Mouse (Mus musculus): ENCODE data around the gene 4930470P17Rik. TPM values are rescaled to one million over a fixed set of nuclear protein-coding genes. Genes with fewer than 3 reads are reported as not detected.

Gene 4930470P17Rik
- polyA plus RNA-seq, 1 experiment from 2014 or later: not detected

DNA sequence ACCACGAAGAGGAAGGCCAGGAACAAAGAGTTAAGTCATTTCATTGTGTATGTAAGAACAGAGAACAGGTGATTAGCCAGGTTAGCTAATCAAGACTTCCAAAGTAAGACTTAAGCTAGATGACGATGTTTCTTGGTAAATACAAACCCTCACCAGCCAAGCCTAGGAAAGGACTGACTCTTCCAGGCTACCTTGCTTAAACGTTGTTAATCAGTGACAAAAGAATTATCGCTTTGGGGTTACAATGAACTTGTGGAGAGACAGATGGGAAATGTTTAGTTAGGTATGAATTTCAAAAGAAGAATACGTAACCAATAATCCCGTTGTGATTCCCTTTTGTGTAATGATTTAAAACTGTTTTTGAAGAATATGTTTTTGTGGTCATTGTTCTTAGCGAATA, 56.9 kb downstream of the 4930470P17Rik start:
- H3K27ac ChIP-seq (ENCODE audit: poor library complexity, severe bottlenecking): no peak overlapping the region
- no peaks in the 10 kb centered on the region for H3K27me3 ChIP-seq (replicated peaks)
- no peaks in the 10 kb centered on the region for H3K36me3 ChIP-seq
- peaks cover 8% of the 10 kb centered on the region for H3K4me1 ChIP-seq (replicated peaks)
- no peak overlapping the region for H3K4me3 ChIP-seq
- H3K9me3 ChIP-seq (replicated peaks): no peaks in the 10 kb centered on the region
- H3K4me2 ChIP-seq: no peak overlapping the region
- H3K9ac ChIP-seq: no peak overlapping the region
- 79% methylated on average over 7 of the region's 7 CpGs for WGBS
- ATAC-seq (ENCODE audit: insufficient number of reproducible peaks, low FRiP score): no peak

- 78% methylated on average over 3 of the region's 3 CpGs for WGBS
- no peaks in the 10 kb centered on the region for H3K36me3 ChIP-seq
- no peak overlapping the region for H3K9ac ChIP-seq
- no peak for ATAC-seq (ENCODE audit: insufficient number of reproducible peaks, low FRiP score)
- H3K9me3 ChIP-seq (replicated peaks): no peaks in the 10 kb centered on the region
- H3K4me2 ChIP-seq: no peak overlapping the region
- no peak overlapping the region for H3K27ac ChIP-seq (ENCODE audit: poor library complexity, severe bottlenecking)
- H3K27me3 ChIP-seq (replicated peaks): 0 out of 2 replicates have a peak, but pooled peaks cover 3% of the 10 kb centered on the region
- H3K4me3 ChIP-seq: no peak overlapping the region
- H3K4me1 ChIP-seq (replicated peaks): peaks cover 8% of the 10 kb centered on the region
Measured at GRCm38 (mm10) chr2:170544159-170544558, 57.7 kb downstream of the 4930470P17Rik start.

- Histone ChIP-seq H3K36me3 (no peaks in the 10 kb centered on the region), H3K27me3 (replicated peaks) (0 out of 2 replicates have a peak, but pooled peaks cover 3% of the 10 kb centered on the region), H3K4me1 (replicated peaks) (peaks cover 8% of the 10 kb centered on the region), H3K4me3 (no peak overlapping the region), H3K27ac (ENCODE audit: poor library complexity, severe bottlenecking) (no peak overlapping the region), H3K4me2 (no peak overlapping the region), H3K9me3 (replicated peaks) (no peaks in the 10 kb centered on the region), H3K9ac (no peak overlapping the region)
- ATAC-seq (ENCODE audit: insufficient number of reproducible peaks, low FRiP score): no peak
- WGBS: 77% methylated on average over 5 of the region's 5 CpGs
Measured at GRCm38 (mm10) chr2:170543625-170544024, 58.2 kb downstream of the 4930470P17Rik start.

- WGBS: 81% methylated on average over 9 of the region's 9 CpGs
- no peak overlapping the region for H3K4me2 ChIP-seq
Measured at GRCm38 (mm10) chr2:170539211-170539610, 62.6 kb downstream of the 4930470P17Rik start.

DNA sequence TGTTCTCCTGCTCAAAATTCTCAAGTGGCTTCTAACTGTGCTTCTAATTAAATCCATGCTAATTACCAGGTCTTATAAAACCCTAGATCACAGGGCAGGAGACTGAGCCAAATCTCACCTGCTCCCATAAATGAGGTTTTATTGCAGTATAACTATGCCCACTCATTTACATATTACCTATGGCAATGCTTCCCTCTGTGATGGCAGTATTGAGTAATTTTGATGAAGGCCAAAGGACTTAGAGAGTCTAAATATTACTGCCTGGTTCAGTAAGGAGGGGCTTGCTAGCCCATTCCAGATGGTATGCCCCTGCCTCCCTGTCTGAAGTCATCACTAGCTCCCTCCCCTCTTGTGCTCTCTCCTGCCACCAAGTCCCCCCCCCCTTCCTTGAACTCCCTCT, 66.0 kb downstream of the 4930470P17Rik start:
- Histone ChIP-seq H3K27ac (ENCODE audit: poor library complexity, severe bottlenecking) (no peak overlapping the region), H3K4me2 (no peak overlapping the region), H3K36me3 (no peaks in the 10 kb centered on the region), H3K9ac (no peak overlapping the region), H3K27me3 (replicated peaks) (0 out of 2 replicates have a peak, but pooled peaks cover 3% of the 10 kb centered on the region), H3K9me3 (replicated peaks) (no peaks in the 10 kb centered on the region), H3K4me3 (no peak overlapping the region), H3K4me1 (replicated peaks) (no peaks in the 10 kb centered on the region)
- ATAC-seq (ENCODE audit: insufficient number of reproducible peaks, low FRiP score): no peak

More at GRCm38 (mm10) chr2:170539211-170539610, 62.6 kb downstream of the 4930470P17Rik start:
- H3K27ac ChIP-seq (ENCODE audit: poor library complexity, severe bottlenecking): no peak overlapping the region
- H3K4me3 ChIP-seq: no peak overlapping the region
- no peak overlapping the region for H3K9ac ChIP-seq
- no peaks in the 10 kb centered on the region for H3K9me3 ChIP-seq (replicated peaks)
- H3K36me3 ChIP-seq: no peaks in the 10 kb centered on the region
- 0 out of 2 replicates have a peak, but pooled peaks cover 3% of the 10 kb centered on the region for H3K27me3 ChIP-seq (replicated peaks)
- ATAC-seq (ENCODE audit: insufficient number of reproducible peaks, low FRiP score): no peak
- no peaks in the 10 kb centered on the region for H3K4me1 ChIP-seq (replicated peaks)

DNA sequence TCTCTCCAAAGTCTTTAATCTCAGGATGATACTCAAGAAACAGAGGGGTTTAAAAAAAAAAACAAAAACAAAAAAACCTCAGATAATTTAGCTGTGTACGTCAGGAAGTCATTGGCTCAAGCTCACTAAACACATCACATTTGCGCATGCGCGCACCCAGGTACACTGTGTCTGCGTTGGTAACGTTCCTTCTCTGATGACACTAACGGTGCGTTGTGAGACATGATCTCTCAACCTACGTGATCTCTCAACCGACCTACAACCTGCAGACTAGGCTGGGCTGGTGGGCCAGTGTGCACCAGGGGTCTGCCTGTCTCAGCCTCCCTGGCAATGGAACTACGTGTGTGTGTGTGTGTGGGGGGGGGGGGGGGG, 67.0 kb downstream of the 4930470P17Rik start:
- no peak overlapping the region for H3K9ac ChIP-seq
- no peaks in the 10 kb centered on the region for H3K9me3 ChIP-seq (replicated peaks)
- 91% methylated on average over 10 of the region's 11 CpGs for WGBS
- no peak for ATAC-seq (ENCODE audit: insufficient number of reproducible peaks, low FRiP score)
- no peak overlapping the region for H3K27ac ChIP-seq (ENCODE audit: poor library complexity, severe bottlenecking)
- H3K36me3 ChIP-seq: no peaks in the 10 kb centered on the region
- H3K4me2 ChIP-seq: no peak overlapping the region
- H3K27me3 ChIP-seq (replicated peaks): 0 out of 2 replicates have a peak, but pooled peaks cover 3% of the 10 kb centered on the region
- no peaks in the 10 kb centered on the region for H3K4me1 ChIP-seq (replicated peaks)
- H3K4me3 ChIP-seq: no peak overlapping the region

GRCm38 (mm10) chr2:170534116-170534802, 67.6 kb downstream of the 4930470P17Rik start:
- Histone ChIP-seq H3K9me3 (replicated peaks) (no peaks in the 10 kb centered on the region), H3K4me1 (replicated peaks) (no peaks in the 10 kb centered on the region), H3K27ac (ENCODE audit: poor library complexity, severe bottlenecking) (no peak overlapping the region), H3K27me3 (replicated peaks) (0 out of 2 replicates have a peak, but pooled peaks cover under 1% of the 10 kb centered on the region), H3K36me3 (no peaks in the 10 kb centered on the region), H3K4me3 (no peak overlapping the region), H3K4me2 (no peak overlapping the region), H3K9ac (no peak overlapping the region)
- ATAC-seq (ENCODE audit: insufficient number of reproducible peaks, low FRiP score): no peak
- WGBS: 66% methylated on average over 6 of the region's 12 CpGs

GRCm38 (mm10) chr2:170530256-170530655, 71.6 kb downstream of the 4930470P17Rik start:
- no peaks in the 10 kb centered on the region for H3K36me3 ChIP-seq
- ATAC-seq (ENCODE audit: insufficient number of reproducible peaks, low FRiP score): no peak
- WGBS: 86% methylated on average over 3 of the region's 3 CpGs
- H3K27ac ChIP-seq (ENCODE audit: poor library complexity, severe bottlenecking): no peak overlapping the region
- no peaks in the 10 kb centered on the region for H3K27me3 ChIP-seq (replicated peaks)
- no peak overlapping the region for H3K4me3 ChIP-seq
- no peak overlapping the region for H3K9ac ChIP-seq
- H3K4me2 ChIP-seq: no peak overlapping the region
- H3K9me3 ChIP-seq (replicated peaks): no peaks in the 10 kb centered on the region; the same call in 1 of the 2 replicates
- H3K4me1 ChIP-seq (replicated peaks): no peaks in the 10 kb centered on the region

DNA sequence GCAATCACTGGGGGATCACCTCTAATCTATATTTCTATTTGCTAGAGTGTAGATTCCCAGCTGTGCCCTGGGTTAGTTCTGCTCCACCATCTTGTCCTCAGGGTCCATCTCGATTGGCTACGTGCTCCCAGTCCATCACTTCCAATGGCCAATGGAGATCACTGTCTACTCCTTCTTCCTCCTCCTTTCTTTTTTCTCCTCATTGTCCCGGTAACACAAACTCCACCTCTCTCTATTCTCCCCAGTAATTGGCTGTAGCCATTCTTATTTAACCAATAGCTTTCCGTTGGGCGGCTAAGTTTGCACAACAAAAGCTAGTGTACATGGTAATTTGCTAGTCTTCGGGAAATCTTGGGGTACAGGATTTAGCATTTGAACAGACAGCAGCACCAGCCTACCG, 72.1 kb downstream of the 4930470P17Rik start:
- no peak for ATAC-seq (ENCODE audit: insufficient number of reproducible peaks, low FRiP score)
- H3K9me3 ChIP-seq (replicated peaks): no peaks in the 10 kb centered on the region; the same call in 1 of the 2 replicates
- WGBS: 87% methylated on average over 7 of the region's 7 CpGs

More for the DNA sequence above, 72.1 kb downstream of the 4930470P17Rik start:
- no peak overlapping the region for H3K27ac ChIP-seq (ENCODE audit: poor library complexity, severe bottlenecking)
- H3K4me1 ChIP-seq (replicated peaks): no peaks in the 10 kb centered on the region
- no peaks in the 10 kb centered on the region for H3K27me3 ChIP-seq (replicated peaks)
- no peak overlapping the region for H3K4me2 ChIP-seq
- no peak overlapping the region for H3K9ac ChIP-seq
- H3K36me3 ChIP-seq: no peaks in the 10 kb centered on the region
- H3K4me3 ChIP-seq: no peak overlapping the region

Other genes starting within 250 kb of the 4930470P17Rik start
- 0.74 and 1.1 TPM in 2 replicates for gene Bcas1, start 174.2 kb downstream of the 4930470P17Rik start, polyA plus RNA-seq (2016; fragmentation: Nextera tagmentation; extraction: Ambion mirVana)
- gene Pfdn4, start 105.6 kb downstream of the 4930470P17Rik start, polyA plus RNA-seq (2016; fragmentation: Nextera tagmentation; extraction: Ambion mirVana): 63.1 and 67.1 TPM in 2 replicates
- gene Cyp24a1, start 104.9 kb downstream of the 4930470P17Rik start, polyA plus RNA-seq (2016; fragmentation: Nextera tagmentation; extraction: Ambion mirVana): not detected in 2 replicates
- 6.9 and 7.5 TPM in 2 replicates for gene Dok5, start 129.8 kb upstream of the 4930470P17Rik start, polyA plus RNA-seq (2016; fragmentation: Nextera tagmentation; extraction: Ambion mirVana)